Mouse (Mus musculus) liver, postnatal 0 days (tissue): ENCODE results near the gene Nrsn1.

Experiments used
- CTCF ChIP-seq: sonication (generic); IDR thresholded peaks from 2 replicates; pipeline ENCODE4 v1.5.1; 2016; ENCODE audit warnings: antibody characterized with exemption, low read depth
- EP300 ChIP-seq: IDR thresholded peaks from 2 replicates; pipeline ENCODE4 v1.6.1; 2016; ENCODE audit warnings: antibody characterized with exemption, low read depth, mild to moderate bottlenecking

DNA sequence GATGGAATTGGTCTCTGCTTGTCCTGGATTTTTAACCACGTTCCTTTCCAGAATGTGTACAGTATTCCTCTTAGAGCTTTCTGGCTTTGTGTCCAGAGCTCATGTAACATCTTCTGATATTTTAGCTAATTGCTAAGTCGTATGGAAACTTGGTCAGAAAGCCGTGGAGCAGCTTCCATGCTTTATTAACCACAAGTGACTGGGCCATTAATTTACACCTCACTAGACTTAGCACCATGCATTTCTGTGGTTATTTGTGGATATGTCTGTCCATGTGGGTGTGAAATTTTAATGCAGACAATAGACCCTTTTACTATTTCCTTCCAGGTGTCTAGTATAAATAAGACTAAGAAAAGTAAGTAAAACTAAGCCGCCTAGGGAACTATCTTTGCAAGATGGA lies 7.6 kb downstream of the Nrsn1 start:
- TF ChIP-seq CTCF = no peak
- no peak for TF ChIP-seq EP300
